Mouse (Mus musculus) lung, embryonic 16.5 days (tissue): Measurements from ENCODE around the gene Prim2. TPM values are rescaled to one million over a fixed set of nuclear protein-coding genes. Genes with fewer than 3 reads are reported as not detected.

Source experiments
- ATAC-seq: fragments of 200-750 bp; cut with Nextera tagmentation; 2 replicates; pipeline ENCODE4 v1.8.0; 2017; ENCODE audit warnings: low read depth, mild to moderate bottlenecking, moderate library complexity
- H3K27ac ChIP-seq: fragments of 300-500 bp; sonication (generic); 2 replicates; pipeline ENCODE4 v1.5.1; 2014; ENCODE audit warnings: mild to moderate bottlenecking, control low read depth, low read length
- H3K27me3 ChIP-seq: fragments of 300-500 bp; sonication (generic); 2 replicates; pipeline ENCODE4 v1.6.1; 2014; ENCODE audit warnings: low read depth, low read length, mixed read lengths; ENCODE audit not compliant: control insufficient read depth, insufficient read depth
- H3K36me3 ChIP-seq: fragments of 300-500 bp; sonication (generic); 2 replicates; pipeline ENCODE4 v1.6.1; 2014; ENCODE audit warnings: low read length; ENCODE audit not compliant: control insufficient read depth, insufficient read depth
- H3K4me1 ChIP-seq: fragments of 300-500 bp; sonication (generic); replicated peaks from 2 replicates; pipeline ENCODE4 v1.6.1; 2014; ENCODE audit warnings: low read length, mixed read lengths; ENCODE audit not compliant: control insufficient read depth, insufficient read depth
- H3K4me2 ChIP-seq: fragments of 300-500 bp; sonication (generic); 2 replicates; pipeline ENCODE4 v1.6.1; 2014; ENCODE audit warnings: low read depth, low read length, control low read depth
- H3K4me3 ChIP-seq: fragments of 300-500 bp; sonication (generic); 2 replicates; pipeline ENCODE4 v1.5.1; 2014; ENCODE audit warnings: mild to moderate bottlenecking, low read length, control low read depth
- H3K9ac ChIP-seq: fragments of 300-500 bp; sonication (generic); 2 replicates; pipeline ENCODE4 v1.6.1; 2014; ENCODE audit warnings: low read length, control low read depth
- H3K9me3 ChIP-seq: fragments of 300-500 bp; sonication (generic); 2 replicates; pipeline ENCODE4 v1.6.1; 2016; ENCODE audit warnings: low read length; ENCODE audit not compliant: control insufficient read depth
- WGBS: fragments of 180-500 bp; shearing (Covaris S2); extraction: QIAGEN DNeasy Blood & Tissue Kit; methylation state at CpG from one replicate; pipeline ENCODE4 v1.1.7; 2014; 5-methylcytosine and 5-hydroxymethylcytosine counted together
- polyA plus RNA-seq: library from polyadenylated mRNA; unstranded; fragments of >200 nt; fragmentation: Nextera tagmentation; extraction: Ambion mirVana; gene quantifications from 2 replicates; pipeline ENCODE4 v1.2.1, GENCODE M21; 2015

Gene Prim2
- polyA plus RNA-seq, 1 experiment from 2014 or later, result 37.9 TPM

DNA sequence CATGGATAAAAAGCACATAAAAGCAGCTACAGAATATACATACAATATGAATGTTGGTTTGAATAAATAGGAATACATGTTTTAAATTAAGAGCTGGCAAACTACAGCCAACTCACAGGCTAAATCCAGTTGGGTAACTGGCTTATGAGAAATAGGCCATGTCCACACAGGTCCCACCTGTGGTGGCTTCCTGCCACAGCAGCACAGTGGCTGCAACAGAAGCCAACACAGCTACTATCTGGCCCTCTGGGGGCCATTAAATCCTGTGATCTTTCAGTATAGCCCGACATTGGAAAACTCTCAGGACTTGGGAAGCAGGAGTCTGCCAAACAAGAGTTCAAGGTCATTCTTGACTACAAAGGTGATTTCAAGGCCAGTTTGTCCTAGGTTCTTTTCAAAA lies 167.3 kb downstream of the Prim2 start:
- Histone ChIP-seq H3K27ac (no peak overlapping the region), H3K4me2 (no peak overlapping the region), H3K27me3 (no peaks in the 10 kb centered on the region), H3K9me3 (no peaks in the 10 kb centered on the region), H3K4me3 (no peak overlapping the region), H3K9ac (no peak overlapping the region), H3K4me1 (no peaks in the 10 kb centered on the region), H3K36me3 (no peaks in the 10 kb centered on the region)
- no peak for ATAC-seq
- 47% methylated on average over 1 of the region's 1 CpGs for WGBS

DNA sequence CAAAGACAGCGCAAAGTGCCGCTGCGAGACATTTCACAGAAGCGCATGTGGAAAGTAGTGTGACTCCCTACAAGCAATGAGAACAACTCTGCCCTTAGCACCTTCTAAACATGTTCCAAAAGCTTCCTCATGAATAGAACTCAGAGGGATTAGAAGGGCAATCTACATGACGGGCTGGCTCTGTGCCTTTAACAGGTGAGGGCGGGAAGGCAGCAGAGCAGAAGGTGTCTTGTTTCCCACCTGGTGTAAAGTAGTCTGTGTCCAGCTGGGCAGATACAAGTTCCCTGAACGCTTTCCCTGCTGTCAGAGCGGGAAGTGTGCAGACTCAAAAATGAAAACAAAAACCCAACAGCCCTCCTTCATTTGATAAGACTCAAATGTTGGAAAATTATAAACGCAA lies 169.5 kb downstream of the Prim2 start:
- no peak for ATAC-seq

DNA sequence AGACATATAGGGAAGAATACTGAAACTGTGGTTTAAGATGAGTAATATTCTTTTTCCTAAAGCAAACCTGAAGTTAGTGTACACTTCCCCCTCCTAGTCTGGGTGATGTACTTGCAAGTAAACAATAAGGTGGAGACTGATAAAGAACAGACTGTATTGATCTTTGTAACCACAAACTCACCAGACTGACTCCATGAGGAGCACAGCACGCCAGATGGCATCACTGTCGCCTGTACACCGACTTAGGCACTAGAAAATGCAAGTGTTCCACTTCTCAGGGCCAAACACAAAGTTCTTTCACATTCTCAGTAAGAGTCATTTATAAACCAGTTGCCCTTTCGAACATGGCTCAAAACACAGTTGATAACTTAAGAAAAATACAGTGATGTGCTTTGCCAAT lies 170.0 kb downstream of the Prim2 start:
- H3K4me3 ChIP-seq, result no peak overlapping the region
- H3K36me3 ChIP-seq, result no peaks in the 10 kb centered on the region
- no peak overlapping the region for H3K4me2 ChIP-seq
- no peak overlapping the region for H3K9ac ChIP-seq
- WGBS, result 69% methylated on average over 4 of the region's 4 CpGs
- no peak for ATAC-seq
- H3K27me3 ChIP-seq, result no peaks in the 10 kb centered on the region
- H3K4me1 ChIP-seq, result no peaks in the 10 kb centered on the region
- no peaks in the 10 kb centered on the region for H3K9me3 ChIP-seq
- no peak overlapping the region for H3K27ac ChIP-seq

More for the DNA sequence above, 169.5 kb downstream of the Prim2 start:
- Histone ChIP-seq H3K4me2 (no peak overlapping the region), H3K9me3 (no peaks in the 10 kb centered on the region), H3K36me3 (no peaks in the 10 kb centered on the region), H3K27ac (no peak overlapping the region), H3K4me1 (no peaks in the 10 kb centered on the region), H3K9ac (no peak overlapping the region), H3K4me3 (no peak overlapping the region), H3K27me3 (no peaks in the 10 kb centered on the region)
- WGBS, result 69% methylated on average over 9 of the region's 9 CpGs

DNA sequence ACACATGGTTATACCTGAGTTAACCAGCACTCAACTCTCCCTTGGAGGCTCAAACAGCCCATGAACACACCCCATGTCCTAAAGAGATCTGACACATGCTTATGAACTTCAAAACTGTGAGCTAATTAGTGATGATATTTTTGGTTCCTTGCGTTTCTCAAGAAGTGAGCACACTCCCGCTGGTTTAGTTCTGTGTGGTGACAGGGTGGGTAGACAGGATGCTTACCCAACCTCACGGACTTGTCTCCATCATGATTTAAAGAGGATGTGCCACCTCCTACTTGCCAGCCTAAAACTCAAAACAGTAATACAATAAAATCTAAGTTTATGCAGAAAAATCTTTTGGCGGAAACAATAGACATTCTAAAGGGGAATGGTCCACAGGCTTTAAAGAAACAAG lies 173.5 kb downstream of the Prim2 start:
- no peak overlapping the region for H3K4me2 ChIP-seq
- WGBS, result 74% methylated on average over 4 of the region's 4 CpGs
- H3K4me1 ChIP-seq, result no peaks in the 10 kb centered on the region
- ATAC-seq, result no peak
- no peaks in the 10 kb centered on the region for H3K27me3 ChIP-seq
- H3K36me3 ChIP-seq, result no peaks in the 10 kb centered on the region
- H3K4me3 ChIP-seq, result no peak overlapping the region
- H3K27ac ChIP-seq, result no peak overlapping the region
- H3K9me3 ChIP-seq, result no peaks in the 10 kb centered on the region
- H3K9ac ChIP-seq, result no peak overlapping the region

DNA sequence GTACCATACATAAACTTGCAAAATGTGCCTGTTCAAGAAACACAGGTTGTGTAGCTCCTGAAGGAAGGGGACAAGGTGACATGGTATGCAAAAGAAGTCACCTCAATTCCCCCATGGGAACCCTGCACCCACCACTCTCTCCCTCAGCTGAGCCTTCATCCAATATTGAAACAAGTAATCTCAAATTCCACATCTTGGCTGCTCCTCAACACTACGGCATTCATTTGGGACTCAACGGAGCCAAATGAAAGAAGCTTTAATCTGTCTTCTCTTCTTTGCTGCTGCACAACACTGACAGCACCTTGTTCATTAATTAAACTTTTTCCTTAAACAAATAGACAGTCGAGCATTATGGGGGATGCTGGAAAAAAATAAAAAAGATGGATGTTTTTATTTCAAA lies 174.0 kb downstream of the Prim2 start:
- no peaks in the 10 kb centered on the region for H3K4me1 ChIP-seq
- H3K27ac ChIP-seq, result no peak overlapping the region
- no peak for ATAC-seq
- H3K9ac ChIP-seq, result no peak overlapping the region
- H3K36me3 ChIP-seq, result no peaks in the 10 kb centered on the region
- no peak overlapping the region for H3K4me3 ChIP-seq
- H3K27me3 ChIP-seq, result no peaks in the 10 kb centered on the region
- WGBS, result 29% methylated on average over 3 of the region's 3 CpGs
- H3K4me2 ChIP-seq, result no peak overlapping the region
- no peaks in the 10 kb centered on the region for H3K9me3 ChIP-seq

GRCm38 (mm10) chr1:33495203-33495553 lies 174.4 kb downstream of the Prim2 start:
- no peak overlapping the region for H3K27ac ChIP-seq
- no peak overlapping the region for H3K4me3 ChIP-seq
- no peaks in the 10 kb centered on the region for H3K36me3 ChIP-seq
- H3K27me3 ChIP-seq, result no peaks in the 10 kb centered on the region
- no peaks in the 10 kb centered on the region for H3K4me1 ChIP-seq
- H3K9ac ChIP-seq, result no peak overlapping the region
- H3K4me2 ChIP-seq, result no peak overlapping the region
- no peak for ATAC-seq
- 82% methylated on average over 8 of the region's 8 CpGs for WGBS
- H3K9me3 ChIP-seq, result no peaks in the 10 kb centered on the region

DNA sequence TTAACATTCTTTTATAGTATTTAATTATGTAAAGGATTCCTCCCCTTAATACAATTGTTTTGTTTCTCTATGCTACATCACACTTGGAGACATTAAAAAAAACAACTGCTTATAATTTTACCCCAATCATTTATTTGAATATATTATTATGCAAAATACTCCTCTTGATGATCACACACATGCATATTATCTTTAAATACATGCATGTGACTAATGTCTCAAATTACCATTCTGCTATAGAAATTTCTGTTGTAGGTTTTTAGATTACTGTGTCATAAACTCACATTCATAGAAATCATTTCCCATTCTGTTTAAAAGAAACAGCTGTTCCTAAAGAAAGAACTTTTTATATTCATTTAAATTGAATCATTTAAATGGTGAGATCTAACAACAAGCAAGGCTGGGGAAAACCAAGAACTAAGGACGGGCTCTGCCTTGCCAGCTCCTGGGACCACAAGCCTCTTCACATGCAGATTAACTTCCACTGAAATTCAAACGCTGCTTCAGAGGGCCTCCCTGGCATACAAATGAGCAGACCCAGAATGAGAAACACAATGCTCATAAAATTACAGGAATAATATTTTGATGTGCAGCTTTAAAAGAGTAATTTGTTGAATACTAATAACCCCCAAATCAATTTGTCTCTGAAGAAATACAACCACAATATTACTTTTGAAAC lies 174.9 kb downstream of the Prim2 start:
- WGBS, result 58% methylated on average over 2 of the region's 2 CpGs
- no peak for ATAC-seq
- no peak overlapping the region for H3K9ac ChIP-seq
- no peaks in the 10 kb centered on the region for H3K4me1 ChIP-seq
- H3K4me2 ChIP-seq, result no peak overlapping the region
- no peaks in the 10 kb centered on the region for H3K36me3 ChIP-seq
- no peak overlapping the region for H3K27ac ChIP-seq
- no peaks in the 10 kb centered on the region for H3K27me3 ChIP-seq
- H3K4me3 ChIP-seq, result no peak overlapping the region
- H3K9me3 ChIP-seq, result no peaks in the 10 kb centered on the region

DNA sequence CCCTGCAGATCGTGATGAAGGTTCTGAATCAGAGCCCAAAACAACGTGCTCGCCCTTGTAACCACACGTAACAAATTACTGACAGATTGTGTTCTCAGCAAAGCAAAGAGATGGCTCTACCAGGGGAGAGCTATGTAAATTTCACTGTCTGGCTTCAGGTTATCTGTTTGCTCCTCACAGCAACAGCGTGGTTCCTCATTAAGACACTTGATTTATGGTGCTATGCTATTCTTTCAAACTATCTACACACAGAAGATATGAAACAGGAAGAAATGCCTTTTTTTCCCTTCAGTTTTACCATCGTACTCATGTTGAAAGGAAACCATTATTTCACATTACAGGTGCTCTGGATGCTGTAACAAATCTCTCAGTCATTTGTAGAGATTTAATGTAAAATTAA lies 179.4 kb downstream of the Prim2 start:
- H3K4me3 ChIP-seq, result no peak overlapping the region
- H3K27ac ChIP-seq, result no peak overlapping the region
- H3K9ac ChIP-seq, result no peak overlapping the region
- no peaks in the 10 kb centered on the region for H3K4me1 ChIP-seq
- no peaks in the 10 kb centered on the region for H3K27me3 ChIP-seq
- no peak for ATAC-seq
- H3K36me3 ChIP-seq, result no peaks in the 10 kb centered on the region
- H3K9me3 ChIP-seq, result no peaks in the 10 kb centered on the region
- 61% methylated on average over 6 of the region's 6 CpGs for WGBS
- no peak overlapping the region for H3K4me2 ChIP-seq

DNA sequence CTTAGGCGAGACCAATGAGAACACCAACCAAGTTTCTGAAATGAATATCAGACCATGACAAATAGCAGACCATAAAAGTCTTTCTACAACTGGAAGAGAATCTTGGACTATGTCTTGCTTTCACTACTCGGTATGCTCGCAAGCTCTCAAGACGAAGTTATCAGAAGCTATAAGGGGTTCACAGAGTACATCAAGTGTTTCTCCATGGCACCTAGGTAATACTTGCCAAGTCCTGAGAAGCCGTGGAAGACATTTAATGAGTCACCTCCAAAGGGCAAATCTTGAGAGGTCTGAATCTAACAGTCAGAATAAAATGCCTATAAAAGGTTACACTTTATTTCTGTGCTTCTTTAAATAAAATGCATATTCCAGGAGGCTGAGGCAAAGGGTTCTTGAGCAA lies 181.2 kb downstream of the Prim2 start:
- no peak overlapping the region for H3K27ac ChIP-seq
- no peak overlapping the region for H3K9ac ChIP-seq
- no peaks in the 10 kb centered on the region for H3K9me3 ChIP-seq
- H3K4me2 ChIP-seq, result no peak overlapping the region
- 73% methylated on average over 5 of the region's 5 CpGs for WGBS
- no peak for ATAC-seq
- no peak overlapping the region for H3K4me3 ChIP-seq
- H3K27me3 ChIP-seq, result no peaks in the 10 kb centered on the region
- H3K4me1 ChIP-seq, result no peaks in the 10 kb centered on the region
- H3K36me3 ChIP-seq, result no peaks in the 10 kb centered on the region

DNA sequence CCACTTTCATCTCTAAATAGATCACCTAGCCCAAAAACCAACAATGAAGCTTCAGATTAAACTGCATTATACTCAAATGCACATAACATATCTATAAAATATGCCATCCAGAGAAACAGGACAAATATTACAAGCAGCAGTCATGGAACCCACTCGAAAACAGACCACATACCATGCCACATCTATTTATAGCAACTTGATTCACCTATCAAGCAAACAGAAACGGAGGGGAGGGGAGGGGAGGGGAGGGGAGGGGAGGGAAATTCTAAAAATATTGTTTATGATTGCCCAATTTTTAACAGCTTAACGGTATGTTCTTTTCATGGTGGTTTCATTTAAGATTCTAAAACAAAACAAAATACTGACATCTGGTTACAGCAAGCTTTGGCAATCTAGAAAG lies 185.8 kb downstream of the Prim2 start:
- H3K4me2 ChIP-seq, result no peak overlapping the region
- no peaks in the 10 kb centered on the region for H3K27me3 ChIP-seq
- no peaks in the 10 kb centered on the region for H3K9me3 ChIP-seq
- H3K4me3 ChIP-seq, result no peak overlapping the region
- H3K9ac ChIP-seq, result no peak overlapping the region
- H3K4me1 ChIP-seq, result no peaks in the 10 kb centered on the region
- no peaks in the 10 kb centered on the region for H3K36me3 ChIP-seq
- WGBS, result 60% methylated on average over 2 of the region's 3 CpGs
- no peak overlapping the region for H3K27ac ChIP-seq
- ATAC-seq, result no peak
